Mouse (Mus musculus) mature B cell (primary cell): ENCODE results near the gene Pfdn2.

Experiments
- in situ Hi-C: fragments of 300-500 bp; cut with MboI; formaldehyde crosslinking; loops from 2 replicates; pipeline ENCODE4 v1.14.3; 2019

Pfdn2 gene

DNA sequence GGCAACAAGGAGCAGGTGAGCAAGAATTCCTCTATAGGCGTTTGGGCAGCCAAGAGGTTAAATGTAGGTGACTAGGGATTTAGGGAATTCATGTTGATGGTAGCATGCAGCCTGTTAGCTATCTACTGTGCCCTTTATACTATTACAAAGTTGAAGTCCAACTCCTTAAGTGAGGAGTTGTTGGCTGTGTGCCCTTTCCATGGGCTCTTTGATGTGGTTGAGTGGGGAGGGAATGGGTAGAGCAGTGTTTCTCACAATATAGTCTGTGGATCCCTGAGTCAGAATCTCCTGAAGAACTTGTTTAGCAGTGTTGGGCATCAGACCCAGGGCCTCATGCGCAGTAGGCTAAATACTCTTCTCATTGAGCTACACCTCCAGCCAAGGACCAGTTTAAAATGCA, 11.3 kb downstream of the Pfdn2 start:
- in situ Hi-C loops = no loop called here

DNA sequence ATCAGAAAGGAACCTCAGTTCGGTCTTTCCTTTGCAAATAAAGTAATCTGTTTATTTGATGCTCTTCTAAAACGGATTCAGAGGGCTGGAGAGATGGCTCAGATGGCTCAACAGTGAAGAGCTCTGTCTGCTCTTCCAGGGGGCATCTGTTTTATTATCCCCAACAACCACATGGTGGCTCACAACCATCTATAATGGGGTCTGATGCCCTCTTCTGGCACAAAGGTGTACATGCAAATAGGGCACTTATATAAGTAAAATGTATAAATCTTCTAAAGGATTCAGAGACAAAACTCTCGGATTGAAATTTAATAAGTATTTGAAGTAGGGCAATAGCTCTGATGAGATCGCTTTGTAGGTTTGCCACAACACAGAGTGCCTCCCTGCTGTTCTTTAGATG, 13.0 kb downstream of the Pfdn2 start:
- in situ Hi-C loops = no loop called here

GRCm38 (mm10) chr1:171360253-171360652, 14.8 kb downstream of the Pfdn2 start:
- in situ Hi-C loops = loop anchor here (10.0 kb wide), 2 partner anchors 115 to 205 kb away; no protein-coding TSS in a partner anchor

DNA sequence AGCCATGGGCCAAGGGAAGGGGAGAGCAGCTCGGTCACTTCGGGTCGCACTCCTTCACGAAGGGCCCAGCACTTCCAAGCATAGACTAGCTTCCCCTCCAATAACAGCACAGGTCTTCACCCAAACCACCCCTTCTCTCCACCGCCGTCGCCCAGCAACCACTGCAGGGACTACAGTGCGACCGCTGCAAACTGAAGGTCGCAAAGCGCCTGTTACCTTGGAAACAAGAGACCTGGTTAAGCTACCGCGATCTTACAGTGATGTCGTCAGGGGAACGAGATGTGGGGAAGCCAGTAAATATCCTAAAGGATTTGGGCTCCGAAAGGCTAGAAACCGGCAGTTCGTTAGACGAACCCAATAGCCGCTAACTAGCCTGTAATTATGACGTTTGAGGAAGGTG, 15.2 kb downstream of the Pfdn2 start, which contains the start of gene Klhdc9:
Gene Klhdc9 (minus strand): TSS at position 143 of the 400 bp plus-strand sequence.
- in situ Hi-C loops = loop anchor here (10.0 kb wide), 2 partner anchors 114 to 204 kb away; no protein-coding TSS in a partner anchor

DNA sequence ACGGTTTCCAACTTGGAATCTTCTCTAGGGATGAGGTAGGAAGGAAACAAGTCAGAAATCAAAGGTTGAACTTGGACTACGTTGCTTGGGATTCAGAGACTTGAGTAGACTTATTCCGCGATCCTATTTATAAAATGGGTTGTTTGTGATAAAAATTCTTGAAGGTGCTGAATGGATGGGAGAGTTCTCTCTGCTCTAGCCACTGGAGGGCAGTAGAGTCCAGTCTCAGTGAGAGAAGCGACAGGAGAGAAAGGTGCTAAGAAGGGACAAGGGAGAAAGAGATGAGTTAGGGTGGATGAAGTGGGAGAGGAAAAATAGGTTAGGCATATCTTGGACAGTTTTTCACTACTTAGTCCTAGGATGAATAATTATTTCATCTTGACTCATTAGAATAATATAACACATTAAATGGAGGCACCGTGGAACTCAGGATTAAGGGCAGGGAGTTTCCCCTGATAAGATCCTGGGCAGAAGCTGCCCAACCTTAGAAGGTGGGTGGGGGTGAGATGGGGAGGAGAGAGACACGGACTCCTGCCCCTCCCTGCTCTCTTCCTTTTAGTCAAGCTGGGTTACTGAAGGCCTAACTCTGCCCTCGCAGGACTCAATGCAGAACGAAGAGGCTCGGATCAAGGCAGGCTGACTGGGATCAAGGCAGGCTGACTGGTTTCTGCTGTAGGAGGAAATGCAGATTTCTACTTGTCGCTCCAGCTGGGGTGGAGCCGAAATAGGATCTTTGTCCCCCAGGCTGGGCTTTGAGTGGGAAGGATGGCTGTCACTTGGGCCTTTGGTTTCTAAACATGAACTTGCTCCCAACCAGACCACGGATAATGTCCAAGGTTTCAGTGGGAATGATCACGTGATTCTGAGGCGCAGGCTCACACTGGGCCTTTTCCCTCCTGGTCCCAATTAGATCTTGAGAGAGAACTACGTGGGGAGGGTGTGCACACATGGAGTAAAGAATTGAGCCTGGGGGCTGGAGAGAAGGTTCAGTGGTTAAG, 15.9 kb downstream of the Pfdn2 start:
- in situ Hi-C loops = loop anchor here (10.0 kb wide), 2 partner anchors 113 to 203 kb away; no protein-coding TSS in a partner anchor

GRCm38 (mm10) chr1:171365934-171366333, 20.5 kb downstream of the Pfdn2 start:
- in situ Hi-C loops = loop anchor here (10.0 kb wide), 2 partner anchors 109 to 199 kb away; no protein-coding TSS in a partner anchor

- in situ Hi-C loops = loop anchor here (10.0 kb wide), 2 partner anchors 105 to 195 kb away; no protein-coding TSS in a partner anchor
Measured at GRCm38 (mm10) chr1:171369845-171370556, 24.5 kb downstream of the Pfdn2 start, which contains the start of gene Nectin4. Gene Nectin4 (plus strand): TSS chr1:171370099.

DNA sequence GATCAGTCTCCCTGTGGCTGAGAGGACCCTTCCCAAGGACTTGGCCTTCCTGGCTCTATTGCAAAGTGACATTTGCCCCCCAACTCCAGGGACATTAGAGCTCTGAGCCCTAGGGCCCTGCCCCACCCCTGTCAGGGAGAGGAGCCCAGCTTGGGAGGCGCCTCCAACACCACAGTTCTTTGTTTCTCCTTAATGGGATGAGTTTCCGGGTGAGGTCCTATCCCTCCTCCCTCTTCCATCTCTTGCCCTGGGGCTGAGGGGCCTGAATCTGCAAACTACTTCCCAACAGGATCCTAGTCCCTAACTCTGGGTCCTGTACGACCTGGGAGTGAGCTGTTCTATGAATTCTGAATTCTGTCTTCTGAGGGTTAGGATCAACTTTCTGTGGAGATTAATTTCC, 27.4 kb downstream of the Pfdn2 start:
- in situ Hi-C loops = no loop called here

GRCm38 (mm10) chr1:171373946-171374345, 28.5 kb downstream of the Pfdn2 start:
- in situ Hi-C loops = no loop called here

DNA sequence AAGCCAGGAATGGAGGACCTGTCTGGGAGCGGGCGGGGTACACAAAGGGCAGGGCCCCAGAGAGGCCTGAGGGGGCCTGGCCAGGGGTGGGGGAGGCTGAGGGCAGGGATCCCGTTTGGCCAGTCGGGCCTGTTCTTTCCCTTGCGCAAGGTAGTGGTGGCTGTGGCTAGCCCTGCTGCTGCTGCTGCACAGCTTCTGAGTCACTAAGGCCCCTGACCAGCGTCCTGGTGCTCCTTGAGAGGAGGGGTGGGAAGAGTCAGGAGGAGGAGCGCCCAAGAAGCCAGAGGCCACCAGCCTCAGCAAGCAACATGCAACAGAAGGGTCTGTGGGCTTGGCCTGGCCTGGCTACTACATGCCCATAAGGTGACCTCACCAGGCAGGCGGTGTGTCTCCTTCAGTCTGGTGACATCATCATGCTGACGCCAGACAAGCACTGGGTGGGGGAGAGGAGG, 30.2 kb downstream of the Pfdn2 start:
- in situ Hi-C loops = no loop called here

DNA sequence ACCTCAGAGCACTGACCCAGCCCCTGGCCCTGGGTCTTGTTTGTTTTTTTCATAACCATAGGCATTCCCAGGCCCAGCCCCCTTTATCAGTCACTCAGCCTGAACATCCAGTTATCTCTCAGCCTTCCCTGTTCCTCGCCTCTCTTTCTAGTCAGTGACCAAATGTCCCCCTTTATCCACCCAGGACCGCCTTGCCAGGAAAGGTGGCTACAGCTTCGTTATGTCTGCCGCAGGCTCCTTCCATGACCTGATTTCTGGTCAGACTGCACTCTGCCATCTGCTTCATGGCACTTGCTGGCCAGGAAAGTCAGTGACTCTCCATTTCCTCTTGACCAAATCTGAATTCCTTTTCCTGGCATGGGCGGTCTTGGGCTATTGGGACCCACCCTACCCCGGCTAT, 32.8 kb downstream of the Pfdn2 start:
- in situ Hi-C loops = no loop called here

DNA sequence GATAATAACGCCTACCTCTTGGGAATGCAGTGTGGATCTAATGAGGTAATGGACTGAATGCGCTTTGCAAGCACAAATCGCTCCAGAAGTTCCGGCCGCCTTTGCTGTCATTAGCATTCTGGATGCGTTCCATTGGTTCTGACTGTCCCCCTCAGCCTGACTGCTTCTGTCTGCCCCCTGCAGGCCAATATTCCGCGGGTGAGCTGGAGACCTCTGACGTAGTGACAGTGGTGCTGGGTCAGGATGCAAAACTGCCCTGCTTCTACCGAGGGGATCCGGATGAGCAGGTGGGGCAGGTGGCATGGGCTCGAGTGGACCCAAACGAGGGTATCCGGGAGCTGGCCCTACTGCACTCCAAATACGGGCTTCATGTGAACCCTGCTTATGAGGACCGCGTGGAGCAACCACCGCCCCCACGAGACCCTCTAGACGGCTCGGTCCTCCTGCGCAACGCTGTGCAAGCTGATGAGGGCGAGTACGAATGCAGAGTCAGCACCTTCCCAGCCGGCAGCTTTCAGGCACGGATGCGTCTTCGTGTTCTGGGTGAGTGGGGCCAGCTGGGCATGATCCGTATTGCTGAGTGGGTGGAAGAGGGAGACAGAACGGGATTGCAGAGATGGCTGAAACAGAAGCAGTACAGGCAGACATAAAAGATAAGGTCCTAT, 34.6 kb downstream of the Pfdn2 start:
- in situ Hi-C loops = no loop called here

DNA sequence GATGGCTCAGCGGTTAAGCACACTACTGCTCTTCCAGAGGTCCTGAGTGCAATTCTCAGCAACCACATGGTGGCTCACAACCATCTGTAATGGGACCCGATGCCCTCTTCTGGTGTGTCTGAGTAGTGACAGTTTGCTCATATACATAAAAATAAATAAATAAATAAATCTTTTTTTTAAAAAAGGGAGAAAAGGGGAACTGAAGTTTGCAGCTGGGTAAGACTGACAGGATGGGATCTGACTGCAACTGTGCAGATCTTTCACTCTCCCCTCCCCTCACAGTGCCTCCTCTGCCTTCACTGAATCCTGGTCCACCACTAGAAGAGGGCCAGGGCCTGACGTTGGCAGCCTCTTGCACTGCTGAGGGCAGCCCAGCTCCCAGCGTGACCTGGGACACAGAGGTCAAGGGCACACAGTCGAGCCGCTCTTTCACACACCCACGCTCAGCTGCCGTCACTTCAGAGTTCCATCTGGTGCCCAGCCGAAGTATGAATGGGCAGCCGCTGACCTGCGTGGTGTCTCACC, 36.7 kb downstream of the Pfdn2 start:
- in situ Hi-C loops = no loop called here

GRCm38 (mm10) chr1:171384361-171384760, 38.9 kb downstream of the Pfdn2 start:
- in situ Hi-C loops = no loop called here

GRCm38 (mm10) chr1:171385171-171385570, 39.7 kb downstream of the Pfdn2 start:
- in situ Hi-C loops = no loop called here

DNA sequence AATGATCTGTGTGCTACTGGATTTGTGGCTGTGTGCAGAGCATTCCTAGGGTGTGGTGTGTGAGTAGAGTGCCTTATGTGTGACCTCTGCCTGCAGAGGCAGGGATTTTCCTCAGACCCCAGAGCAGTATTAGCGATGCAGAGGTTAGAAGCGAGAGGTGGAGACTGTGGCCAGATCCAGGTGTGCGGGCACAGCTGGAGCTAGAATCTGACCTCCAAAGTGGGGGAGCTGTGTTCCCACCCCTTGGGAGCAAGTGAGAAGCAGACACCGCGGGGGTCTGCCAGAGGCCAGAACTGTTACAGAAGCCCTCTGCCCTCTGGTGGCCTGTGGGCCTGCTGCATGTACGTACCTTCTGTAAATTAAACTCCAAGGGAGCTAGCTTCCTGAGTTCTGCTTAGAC, 41.6 kb downstream of the Pfdn2 start:
- in situ Hi-C loops = no loop called here

GRCm38 (mm10) chr1:171388376-171389102, 43.1 kb downstream of the Pfdn2 start, which contains the start of gene Arhgap30:
Gene Arhgap30 (plus strand): TSS chr1:171388954.
- in situ Hi-C loops = no loop called here

DNA sequence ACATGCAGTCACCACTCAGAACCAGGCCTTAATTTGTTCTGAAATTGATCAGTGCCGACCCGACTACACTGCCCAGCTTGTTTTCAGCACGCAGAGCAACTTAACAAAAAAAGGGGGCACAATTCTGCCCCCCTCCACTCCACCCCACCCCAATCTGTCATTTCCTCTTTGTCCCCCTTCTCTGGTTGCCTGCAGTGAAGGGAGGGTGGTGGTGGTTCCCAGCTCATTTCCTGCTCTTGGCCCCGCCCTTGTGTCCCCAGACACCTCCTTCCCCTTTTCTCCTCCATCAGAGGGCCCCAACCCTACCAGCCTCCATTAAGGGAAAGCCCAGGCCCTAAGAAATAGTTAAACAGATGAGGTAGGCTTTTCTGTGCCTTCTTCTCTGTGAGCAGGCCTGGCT, 44.6 kb downstream of the Pfdn2 start:
- in situ Hi-C loops = no loop called here

DNA sequence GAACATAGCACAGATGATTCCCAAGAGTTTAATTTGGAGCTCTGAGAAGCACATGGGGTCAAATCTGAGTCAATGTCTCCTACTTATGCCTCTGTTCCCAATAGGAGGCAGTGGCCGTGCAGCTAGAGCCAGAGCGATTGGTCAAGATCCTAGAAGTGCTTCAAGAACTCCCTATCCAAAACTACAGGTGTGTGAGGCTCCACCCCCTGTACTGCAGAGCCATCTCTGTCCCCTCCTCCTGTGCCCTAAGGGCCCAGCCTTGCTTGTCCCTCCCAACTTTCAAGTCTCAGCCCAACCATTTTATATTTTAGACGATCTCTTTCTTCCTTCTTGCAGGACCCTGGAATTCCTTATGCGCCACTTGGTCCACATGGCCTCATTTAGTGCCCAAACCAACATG, 56.4 kb downstream of the Pfdn2 start:
- in situ Hi-C loops = no loop called here

GRCm38 (mm10) chr1:171402991-171403390, 57.5 kb downstream of the Pfdn2 start:
- in situ Hi-C loops = no loop called here

GRCm38 (mm10) chr1:171407263-171407662, 61.8 kb downstream of the Pfdn2 start:
- in situ Hi-C loops = no loop called here
